Mouse (Mus musculus) heart, adult 2 months (tissue): ENCODE measurements around the gene Tspan8. TPM values are rescaled to one million over a fixed set of nuclear protein-coding genes. Genes with fewer than 3 reads are reported as not detected.
A peak's percentile ranks its signal among the peaks of the same experiment; 100 is the strongest.

ENCODE experiments used
- DNase-seq, 2 experiments: peaks; one replicate each; pipeline ENCODE4 v3.0.0; 2021
- H3K27ac ChIP-seq: fragments of 200-600 bp; 2 replicates; pipeline ENCODE4 v1.8.1; 2022
- H3K27me3 ChIP-seq: fragments of 200-500 bp; 2 replicates; pipeline ENCODE4 v1.6.1; 2012; ENCODE audit warnings: mild to moderate bottlenecking, low read length, inconsistent platforms, mixed read lengths; ENCODE audit not compliant: control insufficient read depth, insufficient read depth
- H3K36me3 ChIP-seq: fragments of 200-500 bp; 2 replicates; pipeline ENCODE4 v1.6.1; 2012; ENCODE audit warnings: low read length, inconsistent platforms; ENCODE audit not compliant: control insufficient read depth, insufficient read depth
- H3K4me1 ChIP-seq: fragments of 200-500 bp; 2 replicates; pipeline ENCODE4 v1.6.1; 2011; ENCODE audit warnings: low read length; ENCODE audit not compliant: control insufficient read depth, insufficient read depth
- H3K4me3 ChIP-seq: fragments of 200-600 bp; 2 replicates; pipeline ENCODE4 v1.8.1; 2022
- H3K79me2 ChIP-seq: fragments of 200-500 bp; replicated peaks from 2 replicates; pipeline ENCODE4 v1.6.1; 2012; ENCODE audit warnings: mild to moderate bottlenecking, inconsistent platforms, low read length, moderate library complexity, mixed read lengths; ENCODE audit not compliant: control insufficient read depth, insufficient read depth
- H3K9ac ChIP-seq: fragments of 200-500 bp; 2 replicates; pipeline ENCODE4 v1.6.1; 2012; ENCODE audit warnings: low read depth, mild to moderate bottlenecking, control low read depth, inconsistent platforms, low read length, mixed read lengths
- CTCF ChIP-seq: fragments of 200-600 bp; IDR thresholded peaks from 2 replicates; pipeline ENCODE4 v1.8.1; 2022; ENCODE audit warnings: antibody characterized with exemption, mild to moderate bottlenecking, moderate library complexity
- EP300 ChIP-seq: fragments of 200-500 bp; IDR thresholded peaks from 2 replicates; pipeline ENCODE4 v1.6.1; 2011; ENCODE audit warnings: low read depth, low read length, control low read depth; ENCODE audit not compliant: insufficient read depth
- POLR2A ChIP-seq: fragments of 200-500 bp; IDR thresholded peaks from 2 replicates; pipeline ENCODE4 v1.6.1; 2011; ENCODE audit warnings: mild to moderate bottlenecking, low read depth, low read length, control low read depth; ENCODE audit not compliant: insufficient read depth
- WGBS: fragments of 180-500 bp; shearing (Covaris S2); methylation state at CpG from one replicate; pipeline ENCODE4 v1.1.7; 2018; 5-methylcytosine and 5-hydroxymethylcytosine counted together
- intact Hi-C: fragments of 180-260 bp; cut with DNase I; formaldehyde crosslinking; loops from one replicate; pipeline ENCODE4 v1.15.1; 2025
- polyA plus RNA-seq: library from polyadenylated mRNA; depleted of rRNA; stranded (reverse); fragments of >200 nt; gene quantifications from 2 replicates; pipeline ENCODE4 v1.2.3, GENCODE M21; 2012; rRNA removed
- total RNA-seq, 2 experiments: library from RNA; stranded (reverse); gene quantifications; 2 replicates each; pipeline ENCODE4 v1.2.3; 2021

Gene Tspan8
- total and polyA plus RNA-seq, 3 experiments, result 1.3 to 3.1 (median 2.8) TPM

- Histone ChIP-seq H3K27me3 (no peaks in the 10 kb centered on the region), H3K9ac (no peak overlapping the region), H3K79me2 (no peaks in the 10 kb centered on the region), H3K4me1 (no peaks in the 10 kb centered on the region), H3K36me3 (no peaks in the 10 kb centered on the region), H3K4me3 (no peak overlapping the region), H3K27ac (no peak overlapping the region)
- intact Hi-C loops, result no loop called here
- DNase-seq, result no peak
- TF ChIP-seq POLR2A (no peak), EP300 (no peak), CTCF (no peak)
- 31% methylated on average over 5 of the region's 5 CpGs for WGBS
Measured at GRCm38 (mm10) chr10:115894045-115894444, 77.4 kb downstream of the Tspan8 start.

GRCm38 (mm10) chr10:115896764-115897163 lies 80.1 kb downstream of the Tspan8 start:
- no peaks in the 10 kb centered on the region for H3K79me2 ChIP-seq
- no peak overlapping the region for H3K27ac ChIP-seq
- no peaks in the 10 kb centered on the region for H3K4me1 ChIP-seq
- no peak for DNase-seq
- H3K9ac ChIP-seq, result no peak overlapping the region
- intact Hi-C loops, result no loop called here
- H3K27me3 ChIP-seq, result no peaks in the 10 kb centered on the region
- TF ChIP-seq CTCF, result no peak
- TF ChIP-seq POLR2A, result no peak
- no peak for TF ChIP-seq EP300
- H3K4me3 ChIP-seq, result no peak overlapping the region
- no peaks in the 10 kb centered on the region for H3K36me3 ChIP-seq

- Histone ChIP-seq H3K4me1 (no peaks in the 10 kb centered on the region), H3K27ac (no peak overlapping the region), H3K79me2 (no peaks in the 10 kb centered on the region), H3K9ac (no peak overlapping the region), H3K36me3 (no peaks in the 10 kb centered on the region), H3K4me3 (no peak overlapping the region), H3K27me3 (no peaks in the 10 kb centered on the region)
- TF ChIP-seq CTCF (no peak), EP300 (no peak)
- intact Hi-C loops, result no loop called here
- 42% methylated on average over 7 of the region's 7 CpGs for WGBS
- peak in 1 of 2 experiments; percentile 16 for DNase-seq
Measured at GRCm38 (mm10) chr10:115897235-115897634, 80.6 kb downstream of the Tspan8 start.

Other genes starting within 250 kb of the Tspan8 start
- not detected for gene A930009A15Rik, start 246.8 kb upstream of the Tspan8 start, total RNA-seq
- not detected in 2 replicates for gene A930009A15Rik, start 246.8 kb upstream of the Tspan8 start, polyA plus RNA-seq
- under 1 TPM in 1 of 2 experiments, not detected in 1; 0.05 TPM for gene Lgr5, start 229.1 kb upstream of the Tspan8 start, total RNA-seq
- 0.25 and 0.32 TPM in 2 replicates for gene Lgr5, start 229.1 kb upstream of the Tspan8 start, polyA plus RNA-seq
- gene Ptprr, start 201.4 kb downstream of the Tspan8 start, total RNA-seq, result 1 to 10 TPM; 1.8 to 2.0 TPM
- gene Ptprr, start 201.4 kb downstream of the Tspan8 start, polyA plus RNA-seq, result 0.76 and 1.4 TPM in 2 replicates